Mouse (Mus musculus) C2C12 (cell line): Measurements from ENCODE around the gene Rgs7bp.
A peak's percentile ranks its signal among the peaks of the same experiment; 100 is the strongest.

ENCODE experiments used
- CEBPB ChIP-seq: IDR thresholded peaks from one replicate; pipeline ENCODE4 v1.6.1; 2011; ENCODE audit warnings: low read depth, mild to moderate bottlenecking, control low read depth, moderate library complexity
- CTCF ChIP-seq: IDR thresholded peaks from one replicate; pipeline ENCODE4 v1.5.1; 2011; ENCODE audit not compliant: control insufficient read depth, insufficient read depth, insufficient read length
- FOSL1 ChIP-seq: IDR thresholded peaks from one replicate; pipeline ENCODE4 v1.8.0; 2011; ENCODE audit warnings: mild to moderate bottlenecking, low read length; ENCODE audit not compliant: poor library complexity, insufficient read depth, severe bottlenecking
- MAX ChIP-seq: IDR thresholded peaks from one replicate; pipeline ENCODE4 v1.6.1; 2011; ENCODE audit warnings: mild to moderate bottlenecking, control low read depth
- MYOD1 ChIP-seq: IDR thresholded peaks from one replicate; pipeline ENCODE4 v1.6.1; 2011; ENCODE audit warnings: low read depth; ENCODE audit not compliant: control insufficient read depth, insufficient read length
- MYOG ChIP-seq: IDR thresholded peaks from one replicate; pipeline ENCODE4 v1.6.1; 2011; ENCODE audit not compliant: control insufficient read depth, insufficient read length; ENCODE audit errors: extremely low read depth
- USF1 ChIP-seq: IDR thresholded peaks from one replicate; pipeline ENCODE4 v1.6.1; 2011; ENCODE audit warnings: low read depth, mild to moderate bottlenecking, control low read depth, moderate library complexity

DNA sequence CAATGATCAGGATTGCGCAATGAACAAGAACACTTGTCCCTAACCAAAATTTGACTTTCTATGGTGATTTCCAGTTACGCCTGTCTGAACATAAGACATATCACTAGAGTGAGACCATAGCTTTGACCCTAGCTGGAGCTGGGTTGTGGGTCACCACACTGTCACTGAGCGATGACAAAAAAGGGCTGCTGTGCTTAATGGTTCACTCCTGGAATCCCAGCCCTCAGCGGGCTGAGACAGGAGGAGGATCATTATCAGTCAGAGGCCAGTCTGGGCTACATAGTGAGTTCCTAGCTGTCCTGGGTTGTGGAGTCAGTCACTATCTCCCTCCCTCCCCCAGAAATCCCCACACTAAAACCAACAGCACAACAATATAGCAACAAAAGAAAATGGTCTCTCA is 46.0 kb upstream of the Rgs7bp start:
- TF ChIP-seq CTCF (no peak), USF1 (no peak), MYOD1 (no peak), MAX (no peak), MYOG (no peak), CEBPB (peak; percentile 40), FOSL1 (no peak)
